Mouse (Mus musculus): ENCODE data around the gene Srsf4.
A peak's percentile ranks its signal among the peaks of the same experiment; 100 is the strongest.

The Srsf4 gene

GRCm38 (mm10) chr4:131914891-131915469, 41.6 kb downstream of the Srsf4 start:
- peak; percentile 62 for DNase-seq (ENCODE audit: inconsistent ontology term)

DNA sequence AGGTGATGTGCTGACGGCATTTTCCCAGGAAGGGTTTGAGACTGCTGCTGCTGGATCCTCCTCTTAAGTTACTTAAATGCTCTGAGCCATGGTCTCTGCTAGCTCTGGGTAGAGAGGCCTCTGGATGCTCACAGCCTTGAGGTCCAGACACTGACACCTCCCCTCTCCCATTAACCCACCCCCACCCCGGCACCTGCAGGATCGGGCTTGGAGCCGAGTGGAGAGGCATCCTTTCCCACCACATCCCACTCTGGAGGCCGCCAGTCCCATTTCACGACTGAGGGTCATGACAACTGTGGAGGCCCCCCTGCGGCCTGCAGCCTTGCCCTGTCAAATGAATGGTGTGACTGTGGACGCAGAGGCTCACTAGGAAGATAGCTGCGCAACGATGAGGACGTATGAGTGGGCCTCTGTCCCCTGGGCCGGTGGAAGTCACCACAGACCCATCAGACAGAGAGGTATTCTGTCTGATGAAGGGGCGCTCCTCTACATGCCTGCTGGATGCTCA, 42.5 kb downstream of the Srsf4 start:
- DNase-seq (ENCODE audit: inconsistent ontology term), result no peak

- DNase-seq (ENCODE audit: inconsistent ontology term), result peak; percentile 74
Measured at GRCm38 (mm10) chr4:131916425-131916824, 43.0 kb downstream of the Srsf4 start.

- no peak for DNase-seq (ENCODE audit: inconsistent ontology term)
Measured at GRCm38 (mm10) chr4:131917010-131917555, 43.7 kb downstream of the Srsf4 start.

- no peak for DNase-seq (ENCODE audit: inconsistent ontology term)
Measured at GRCm38 (mm10) chr4:131918026-131918533, 44.7 kb downstream of the Srsf4 start.

- no peak for DNase-seq (ENCODE audit: inconsistent ontology term)
Measured at GRCm38 (mm10) chr4:131918711-131919500, 45.5 kb downstream of the Srsf4 start.

DNA sequence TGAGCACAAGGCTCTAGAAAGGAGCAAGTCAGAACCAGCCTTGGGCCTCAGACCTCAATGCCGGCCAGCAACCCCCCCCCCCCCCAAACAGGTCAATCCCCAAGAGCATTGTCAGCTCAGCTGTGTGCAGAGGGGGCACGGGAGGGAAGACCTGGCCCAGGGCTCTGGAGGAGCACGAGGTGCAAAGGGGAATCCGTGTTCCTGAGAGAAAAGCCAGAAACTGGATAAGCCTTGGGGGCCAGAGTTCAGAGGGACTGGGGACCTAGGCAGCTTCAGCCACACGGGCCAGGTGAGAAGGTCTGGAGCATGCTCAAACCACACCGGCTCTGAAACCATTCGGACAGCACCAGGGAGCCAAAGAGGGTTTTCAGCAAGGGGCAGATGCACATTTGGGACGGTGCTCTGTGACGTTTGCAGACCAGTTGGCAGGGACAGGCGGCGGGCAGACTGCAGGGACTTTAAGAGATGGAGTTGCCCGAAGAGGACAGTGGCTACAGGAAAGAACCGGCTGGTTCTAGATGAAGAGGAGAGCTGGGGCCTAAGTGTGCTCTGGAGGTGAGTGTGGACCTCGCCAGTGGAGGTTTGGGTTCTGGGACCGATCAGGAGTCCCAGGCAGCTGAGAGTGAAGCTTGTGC, 46.2 kb downstream of the Srsf4 start:
- DNase-seq (ENCODE audit: inconsistent ontology term), result no peak

GRCm38 (mm10) chr4:131920141-131920594, 46.8 kb downstream of the Srsf4 start:
- peak; percentile 51 for DNase-seq (ENCODE audit: inconsistent ontology term)

GRCm38 (mm10) chr4:131920595-131921351, 47.4 kb downstream of the Srsf4 start:
- DNase-seq (ENCODE audit: inconsistent ontology term), result peak; percentile 74

DNA sequence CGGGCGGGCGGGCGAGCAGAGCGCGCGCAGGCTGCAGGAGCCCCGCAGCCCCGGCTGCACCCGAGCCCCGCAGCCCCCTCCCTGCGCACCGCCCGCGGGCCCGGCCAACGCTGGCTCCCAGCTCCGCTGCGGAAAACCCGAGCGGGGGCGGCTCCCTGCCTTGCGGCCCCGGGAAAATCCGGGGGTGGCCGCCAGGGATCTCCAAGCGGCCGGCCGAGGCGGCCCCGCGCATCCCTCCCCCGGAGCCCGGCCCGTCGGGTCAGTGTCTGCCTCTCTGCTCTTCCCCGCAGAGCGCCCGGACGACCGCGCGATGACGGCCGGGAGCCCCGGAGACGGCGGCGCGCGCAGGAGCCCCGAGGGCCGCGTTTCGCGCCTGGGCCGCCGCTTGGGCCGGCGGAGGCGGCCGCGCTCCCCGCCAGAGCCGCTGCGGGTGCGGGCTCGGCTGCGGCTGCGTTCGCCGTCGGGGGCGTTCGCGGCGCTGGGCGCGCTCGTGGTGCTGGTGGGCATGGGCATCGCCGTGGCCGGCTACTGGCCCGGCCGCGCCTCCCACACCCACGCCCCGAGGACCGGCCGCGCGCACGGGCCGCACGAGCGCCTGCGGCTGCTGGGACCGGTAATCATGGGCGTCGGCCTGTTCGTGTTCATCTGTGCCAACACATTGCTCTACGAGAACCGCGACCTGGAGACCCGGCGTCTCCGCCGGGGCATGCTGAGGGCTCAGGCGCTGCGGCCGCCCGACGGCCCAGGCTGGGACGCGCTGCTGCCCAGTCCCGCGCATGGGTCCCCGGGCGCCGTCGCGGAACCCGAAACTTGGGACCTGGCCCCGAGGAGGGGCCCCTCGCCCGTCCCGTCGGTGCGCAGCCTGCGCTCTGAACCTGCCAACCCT, 48.3 kb downstream of the Srsf4 start, which contains the start of gene Tmem200b:
TSS of gene Tmem200b (plus strand) at position 311 of the 886 bp plus-strand sequence.
- DNase-seq (ENCODE audit: inconsistent ontology term), result no peak

GRCm38 (mm10) chr4:131922404-131922803, 49.0 kb downstream of the Srsf4 start:
- no peak for DNase-seq (ENCODE audit: inconsistent ontology term)

DNA sequence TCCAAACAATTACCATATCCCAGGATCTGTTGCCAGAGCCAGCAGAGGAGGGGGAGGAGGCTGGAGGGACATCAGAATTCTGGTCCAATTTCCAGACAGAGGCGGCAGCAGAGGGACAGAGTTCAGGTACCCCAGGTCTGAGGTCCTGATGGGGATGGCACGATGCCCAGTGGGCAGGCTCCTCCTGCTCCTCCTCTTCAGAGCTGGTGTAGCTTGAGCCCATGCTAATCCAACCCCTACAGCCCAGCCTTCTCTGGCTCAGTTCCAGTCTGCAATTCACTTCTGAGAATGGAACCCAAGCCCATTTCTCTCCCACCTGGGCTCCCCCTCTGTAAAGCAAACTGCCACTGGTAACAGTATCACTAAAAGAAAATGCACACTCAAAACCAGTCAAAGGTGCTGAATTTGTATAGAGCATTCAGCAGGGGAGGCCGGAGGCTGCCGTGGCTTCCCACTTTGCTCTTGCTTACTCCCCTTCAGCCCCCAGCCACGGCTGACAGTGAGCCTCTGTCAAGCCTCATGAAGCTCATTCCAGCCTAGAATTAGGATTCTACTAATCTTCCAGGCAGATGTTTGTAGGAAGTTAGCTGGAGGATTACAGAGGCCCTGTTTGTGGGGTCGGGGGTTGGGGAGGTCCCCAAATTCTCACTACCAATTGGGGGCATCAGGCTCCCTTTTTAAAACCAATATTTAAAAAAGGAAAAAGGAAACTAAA, 50.8 kb downstream of the Srsf4 start:
- no peak for DNase-seq (ENCODE audit: inconsistent ontology term)

DNA sequence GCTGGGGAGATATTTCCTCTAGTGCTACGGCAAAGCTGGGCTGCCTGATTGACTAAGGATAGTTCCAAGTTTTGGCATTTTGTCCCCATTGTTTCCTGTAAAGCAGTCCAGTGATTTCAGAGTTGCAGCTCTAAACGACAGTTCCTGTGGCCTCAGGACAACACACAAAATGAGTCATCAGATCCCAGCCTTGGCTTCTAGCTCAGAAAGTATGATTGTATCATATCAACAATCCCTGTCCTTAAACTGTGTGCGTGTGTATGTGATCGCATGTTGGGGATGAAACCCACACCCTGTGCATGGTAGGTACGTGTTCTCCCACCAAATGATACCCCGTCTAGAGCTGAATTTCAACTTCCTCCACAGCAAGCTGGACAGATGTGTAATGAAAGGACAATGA, 55.7 kb downstream of the Srsf4 start:
- peak; percentile 59 for DNase-seq (ENCODE audit: inconsistent ontology term)

DNA sequence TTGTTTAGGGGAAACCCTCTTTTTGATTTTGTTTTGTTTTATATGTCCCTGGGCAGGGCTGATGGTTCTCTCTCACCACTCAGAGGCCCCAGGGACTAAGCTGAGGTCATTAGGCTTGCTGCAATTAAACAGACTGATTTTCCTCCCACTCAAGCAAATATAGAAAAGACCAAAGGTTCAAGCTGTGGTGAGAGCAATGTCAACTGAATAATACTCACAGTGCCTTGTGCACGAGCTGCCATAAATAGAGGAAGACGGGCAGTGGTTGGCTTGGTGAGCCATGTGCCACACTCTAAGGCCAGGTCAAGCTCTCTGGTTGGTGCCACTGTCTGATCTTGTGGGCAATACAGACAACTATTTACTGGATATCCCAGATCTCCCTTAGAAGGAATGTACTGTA, 66.0 kb downstream of the Srsf4 start:
- DNase-seq (ENCODE audit: inconsistent ontology term), result no peak

GRCm38 (mm10) chr4:131940846-131941245, 67.4 kb downstream of the Srsf4 start:
- no peak for DNase-seq (ENCODE audit: inconsistent ontology term)

DNA sequence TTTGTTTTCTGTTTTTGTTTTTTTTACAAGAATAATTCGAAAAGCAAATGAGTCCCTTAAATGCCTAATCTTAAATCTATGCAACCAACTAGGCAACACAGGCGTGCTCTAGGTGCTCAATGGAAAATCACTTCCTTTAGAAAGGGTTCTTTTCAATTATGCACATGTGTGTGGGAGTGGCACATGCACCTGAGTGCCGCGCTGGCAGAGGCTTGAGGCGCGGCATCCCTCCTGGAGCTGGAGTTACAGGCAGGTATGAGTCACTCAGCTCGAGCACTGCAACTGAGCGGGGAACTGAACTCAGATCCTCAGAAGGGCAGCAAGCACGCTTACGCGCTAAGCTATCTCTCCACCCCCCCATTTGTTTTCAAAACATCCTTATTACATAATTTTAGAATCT, 74.4 kb downstream of the Srsf4 start:
- no peak for DNase-seq (ENCODE audit: inconsistent ontology term)

DNA sequence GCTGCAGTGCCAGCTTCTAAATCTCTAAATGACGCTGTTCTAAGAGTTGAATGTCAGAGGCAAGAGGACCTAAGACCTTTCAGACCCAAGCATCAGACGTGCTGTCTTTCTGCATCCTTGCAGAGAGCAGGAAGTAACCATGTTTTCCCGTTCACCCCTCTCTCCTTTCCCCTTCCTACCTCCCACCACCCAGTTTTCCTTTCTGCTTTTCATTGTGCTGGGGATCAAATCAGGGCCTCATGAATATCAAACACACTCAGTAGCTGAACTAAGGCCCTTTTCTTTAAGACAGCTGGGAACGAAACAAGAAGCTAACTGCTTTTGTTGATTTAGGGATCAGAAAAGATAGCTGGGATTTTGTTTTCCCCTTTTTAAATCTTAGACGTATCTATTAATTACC, 76.5 kb downstream of the Srsf4 start:
- DNase-seq (ENCODE audit: inconsistent ontology term), result no peak

DNA sequence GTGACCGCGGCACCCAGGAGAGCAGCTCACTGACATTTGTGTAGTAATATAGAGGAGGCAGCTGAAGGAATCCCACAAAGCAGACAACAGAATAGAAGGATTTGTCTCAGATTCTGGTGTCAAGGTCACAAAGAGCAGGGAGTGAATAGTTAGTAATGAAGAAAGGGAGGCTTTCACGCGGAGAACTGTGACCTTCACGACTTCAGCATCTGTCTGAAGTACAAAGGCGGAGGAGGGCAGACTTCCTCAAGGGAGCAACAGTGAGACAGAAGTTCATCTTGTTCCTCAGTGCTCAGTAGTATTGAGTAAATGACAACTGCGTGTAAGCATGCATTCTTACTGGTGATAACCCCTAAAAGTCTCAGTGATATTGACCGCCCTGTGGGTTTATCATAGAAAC, 77.2 kb downstream of the Srsf4 start:
- DNase-seq (ENCODE audit: inconsistent ontology term), result no peak

All from Muller cell, postnatal 12 days (primary cell).